Mouse (Mus musculus) stomach, postnatal 0 days (tissue): ENCODE data around the gene Abcc9.

Experiments
- CTCF ChIP-seq: IDR thresholded peaks from 2 replicates; pipeline ENCODE4 v1.5.1; 2016; ENCODE audit warnings: antibody characterized with exemption, low read depth, mild to moderate bottlenecking, moderate library complexity
- EP300 ChIP-seq: optimal IDR thresholded peaks from 2 replicates; pipeline ENCODE3; 2016; ENCODE audit warnings: antibody characterized with exemption

- TF ChIP-seq CTCF (no peak), EP300 (no peak)
Observed at GRCm38 (mm10) chr6:142577801-142578200, 124.3 kb downstream of the Abcc9 start.
